Mouse (Mus musculus): ENCODE data around the gene Ncs1.

DNA sequence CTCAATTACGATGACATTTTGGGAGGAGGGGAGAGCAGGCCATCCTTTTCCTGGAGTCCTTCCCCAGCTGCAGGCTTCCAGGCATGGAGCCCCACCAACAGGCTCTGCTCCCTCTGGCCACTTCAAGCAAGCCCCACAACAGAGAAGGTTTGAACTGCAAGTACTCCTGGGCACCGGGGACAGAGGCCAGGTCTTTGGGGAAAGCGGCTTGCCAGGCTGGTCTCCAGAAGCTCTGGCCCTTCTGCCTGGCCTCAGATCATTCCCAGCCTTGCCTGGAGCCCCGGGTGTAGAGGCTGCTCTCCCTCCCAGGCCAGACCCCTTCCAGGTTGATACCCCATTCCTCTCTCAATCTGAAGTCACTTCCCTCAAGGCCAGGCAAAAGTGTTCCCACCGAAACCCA lies 572 bp upstream of the Ncs1 start:
- TF ChIP-seq CTCF (IDR thresholded peaks at IDR 0.05; ENCODE audit: insufficient read depth, low read depth, low read length), result no peak
- TF ChIP-seq POLR2A (IDR thresholded peaks at IDR 0.05; ENCODE audit: insufficient read depth, low read depth, low read length), result no peak
